16 mouse cellular contexts compared by ENCODE assay signal in the genomic region with DNA sequence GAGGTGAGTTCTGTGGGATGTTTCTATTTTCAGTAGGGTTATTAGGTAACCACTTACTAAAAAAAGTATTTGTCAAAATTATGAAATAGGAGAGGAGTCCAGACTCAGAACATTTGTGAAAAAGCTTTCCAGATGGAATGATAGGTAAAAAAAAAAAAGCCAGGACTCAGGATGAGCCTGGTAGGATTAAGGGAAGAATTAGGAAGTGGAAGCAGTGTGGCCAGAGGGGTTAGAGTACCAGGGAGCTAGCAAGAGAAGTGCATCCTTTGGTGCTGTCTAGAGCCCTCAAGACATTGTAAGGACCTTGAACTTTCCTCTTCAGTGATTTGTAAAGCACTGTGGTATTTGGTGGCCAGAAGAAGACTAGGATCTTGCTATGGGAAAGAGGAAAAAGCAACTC.
"Had no signal": no experiment of that assay in that cellular context is flagged by ENCODE, and none has a peak within 500 bp of the region (broad histone marks: within the 10 kb centered on the region; RNA-seq: fewer than 3 reads in every experiment).

No protein-coding gene starts in this region.

- H3K27me3 ChIP-seq: lung, embryonic 15.5 days; megakaryocyte, embryonic 14.5 days; midbrain, embryonic 13.5 days; midbrain, embryonic 15.5 days; neural tube, embryonic 12.5 days; stomach, embryonic 15.5 days had no signal

- H3K27ac ChIP-seq: lung, embryonic 15.5 days; macrophage; midbrain, embryonic 13.5 days; midbrain, embryonic 15.5 days; neural tube, embryonic 12.5 days; stomach, embryonic 15.5 days had no signal

- ATAC-seq: liver, postnatal 0 days; lung, postnatal 0 days; midbrain, embryonic 13.5 days; midbrain, embryonic 15.5 days had no signal

- H3K4me2 ChIP-seq: lung, embryonic 15.5 days; midbrain, embryonic 13.5 days; midbrain, embryonic 15.5 days; neural tube, embryonic 12.5 days; stomach, embryonic 15.5 days had no signal

- H3K36me3 ChIP-seq: lung, embryonic 15.5 days; midbrain, embryonic 13.5 days; midbrain, embryonic 15.5 days; neural tube, embryonic 12.5 days; stomach, embryonic 15.5 days had no signal

- H3K9ac ChIP-seq: liver, postnatal 0 days; lung, embryonic 15.5 days; midbrain, embryonic 13.5 days; midbrain, embryonic 15.5 days; neural tube, embryonic 12.5 days; stomach, embryonic 15.5 days had no signal

- H3K4me3 ChIP-seq: lung, embryonic 15.5 days; megakaryocyte, embryonic 14.5 days; midbrain, embryonic 13.5 days; midbrain, embryonic 15.5 days; neural tube, embryonic 12.5 days; stomach, embryonic 15.5 days had no signal

- DNase-seq: liver, postnatal 0 days; lung, adult 2 months; lung, postnatal 14 days; lung, postnatal 36 days; right cerebral cortex, postnatal 14 days; thymus, adult 18-20 months; thymus, postnatal 14 days; thymus, postnatal 36 days had no signal

- H3K9me3 ChIP-seq: lung, embryonic 15.5 days; megakaryocyte, embryonic 14.5 days; midbrain, embryonic 13.5 days; midbrain, embryonic 15.5 days; neural tube, embryonic 12.5 days; stomach, embryonic 15.5 days had no signal

- H3K4me1 ChIP-seq: lung, embryonic 15.5 days; midbrain, embryonic 15.5 days; neural tube, embryonic 12.5 days; stomach, embryonic 15.5 days had no signal
